Mouse (Mus musculus): ENCODE data around the gene Axin2.

GRCm38 (mm10) chr11:108893855-108894510 lies 26.2 kb upstream of the Axin2 start:
- TF ChIP-seq CTCF (IDR thresholded peaks at IDR 0.05) (no peak), POLR2A (IDR thresholded peaks at IDR 0.05; ENCODE audit: insufficient read depth, low read depth, low read length) (no peak)

Data from heart, adult 2 months (tissue).